Mouse (Mus musculus): ENCODE data around the gene Ttc23. TPM values are rescaled to one million over a fixed set of nuclear protein-coding genes. Genes with fewer than 3 reads are reported as not detected.

Gene Ttc23
- polyA plus RNA-seq, 1 experiment from 2014 or later, result 14.7 TPM

DNA sequence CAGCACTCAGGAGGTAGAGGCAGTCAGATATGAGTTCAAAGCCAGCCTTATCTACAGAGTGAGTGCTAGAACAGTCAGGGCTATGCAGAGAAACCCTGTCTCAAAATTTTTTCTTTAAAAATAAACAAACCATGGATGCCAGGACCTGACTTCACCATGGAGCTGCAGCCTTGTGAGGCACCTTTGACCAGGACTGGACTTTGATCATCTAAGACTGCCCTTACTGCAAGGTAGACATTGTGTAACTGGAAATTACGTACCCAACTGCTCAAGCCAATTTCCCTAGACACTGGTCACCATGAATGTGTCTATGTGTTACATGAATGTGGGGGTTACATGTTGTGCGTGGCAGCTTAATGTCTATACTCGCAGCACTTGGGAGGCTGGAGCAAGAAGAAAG is 13.0 kb upstream of the Ttc23 start:
- no peaks in the 10 kb centered on the region for H3K9me3 ChIP-seq (replicated peaks; ENCODE audit: control insufficient read depth, low read length)
- no peak overlapping the region for H3K27ac ChIP-seq (ENCODE audit: low read depth, low read length)
- no peaks in the 10 kb centered on the region for H3K4me1 ChIP-seq (ENCODE audit: control insufficient read depth, insufficient read depth, low read length)
- H3K36me3 ChIP-seq (ENCODE audit: control insufficient read depth, insufficient read depth, low read length), result peaks cover 6% of the 10 kb centered on the region; the same call in 1 of the 2 replicates
- no peaks in the 10 kb centered on the region for H3K27me3 ChIP-seq (replicated peaks; ENCODE audit: control insufficient read depth, insufficient read depth, low read length)
- ATAC-seq (no peak), DNase-seq (ENCODE audit: low spot score) (no peak)
- H3K4me2 ChIP-seq (ENCODE audit: low read length), result no peak overlapping the region
- WGBS, result 94% methylated on average over 3 of the region's 3 CpGs
- H3K4me3 ChIP-seq (ENCODE audit: low read depth, low read length), result no peak overlapping the region
- H3K9ac ChIP-seq (ENCODE audit: low read length), result no peak overlapping the region

DNA sequence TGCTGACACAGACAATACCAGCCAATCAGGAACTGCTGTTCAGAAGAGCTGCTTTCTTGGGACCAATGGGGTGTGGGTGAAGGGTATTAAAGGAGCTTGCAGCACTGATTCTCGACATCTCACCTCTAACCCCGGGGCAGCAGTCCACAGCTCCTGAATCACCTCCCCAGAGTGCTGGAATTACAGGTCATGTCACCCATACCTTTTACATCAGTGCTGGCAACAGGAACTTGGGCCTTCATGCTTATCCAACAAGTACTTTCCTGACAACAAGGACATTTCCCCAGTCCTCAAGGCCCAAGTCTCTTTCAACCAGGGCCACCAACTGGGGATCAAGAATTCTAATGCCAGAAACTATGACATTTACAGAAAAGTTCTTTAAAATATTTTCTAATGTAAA is 11.0 kb upstream of the Ttc23 start:
- H3K36me3 ChIP-seq (ENCODE audit: control insufficient read depth, insufficient read depth, low read length), result peaks cover 13% of the 10 kb centered on the region
- H3K27ac ChIP-seq (ENCODE audit: low read depth, low read length), result no peak overlapping the region
- H3K9me3 ChIP-seq (replicated peaks; ENCODE audit: control insufficient read depth, low read length), result no peaks in the 10 kb centered on the region
- H3K4me3 ChIP-seq (ENCODE audit: low read depth, low read length), result no peak overlapping the region
- no peak overlapping the region for H3K9ac ChIP-seq (ENCODE audit: low read length)
- no peaks in the 10 kb centered on the region for H3K27me3 ChIP-seq (replicated peaks; ENCODE audit: control insufficient read depth, insufficient read depth, low read length)
- WGBS, result 62% methylated on average over 2 of the region's 2 CpGs
- no peak for DNase-seq (ENCODE audit: low spot score)
- H3K4me1 ChIP-seq (ENCODE audit: control insufficient read depth, insufficient read depth, low read length), result no peaks in the 10 kb centered on the region
- H3K4me2 ChIP-seq (ENCODE audit: low read length), result no peak overlapping the region
- no peak for ATAC-seq

DNA sequence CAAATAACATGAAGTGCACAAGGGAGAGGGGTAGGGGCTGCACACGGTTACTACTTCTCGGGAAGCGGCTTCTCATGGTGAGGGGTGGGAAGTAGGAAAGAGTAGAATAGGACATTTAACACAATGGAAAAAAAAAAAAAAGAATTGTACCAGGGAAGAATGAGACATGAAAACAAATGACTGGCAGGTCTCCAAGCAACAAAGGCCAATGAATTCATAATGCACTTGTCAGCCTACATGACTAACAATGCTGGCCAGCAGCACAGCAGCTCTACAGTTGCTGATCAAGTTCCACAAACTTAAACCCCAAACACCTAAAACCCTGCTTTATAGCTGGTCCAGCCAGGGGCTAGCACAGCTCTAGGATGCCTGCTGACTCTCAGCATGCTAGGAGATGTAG is 8.2 kb upstream of the Ttc23 start:
- H3K9me3 ChIP-seq (replicated peaks; ENCODE audit: control insufficient read depth, low read length), result no peaks in the 10 kb centered on the region
- no peak overlapping the region for H3K27ac ChIP-seq (ENCODE audit: low read depth, low read length)
- DNase-seq (ENCODE audit: low spot score) (no peak), ATAC-seq (no peak)
- no peak overlapping the region for H3K4me3 ChIP-seq (ENCODE audit: low read depth, low read length)
- no peaks in the 10 kb centered on the region for H3K27me3 ChIP-seq (replicated peaks; ENCODE audit: control insufficient read depth, insufficient read depth, low read length)
- H3K4me2 ChIP-seq (ENCODE audit: low read length), result no peak overlapping the region
- WGBS, result 59% methylated on average over 3 of the region's 3 CpGs
- no peak overlapping the region for H3K9ac ChIP-seq (ENCODE audit: low read length)
- peaks cover 13% of the 10 kb centered on the region for H3K36me3 ChIP-seq (ENCODE audit: control insufficient read depth, insufficient read depth, low read length)
- H3K4me1 ChIP-seq (ENCODE audit: control insufficient read depth, insufficient read depth, low read length), result peaks cover under 1% of the 10 kb centered on the region; the same call in 1 of the 2 replicates

DNA sequence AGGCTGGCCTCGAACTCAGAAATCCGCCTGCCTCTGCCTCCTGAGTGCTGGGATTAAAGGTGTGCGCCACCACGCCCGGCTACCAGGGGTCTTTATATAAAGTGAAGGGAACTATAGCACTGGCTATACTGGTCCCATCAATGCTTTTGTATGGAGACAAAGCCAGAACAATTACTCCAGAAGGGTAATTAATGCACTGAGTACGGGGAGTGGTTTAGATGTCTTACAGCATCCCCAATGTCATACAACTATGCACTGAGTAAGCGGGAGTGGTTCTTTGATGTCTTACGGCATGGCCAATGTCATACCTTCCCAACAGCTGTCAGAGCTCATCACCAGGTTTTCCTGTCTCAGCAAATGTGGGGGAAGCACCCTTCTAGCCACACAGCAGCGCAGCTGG is 4.3 kb upstream of the Ttc23 start:
- no peak for ATAC-seq
- H3K27me3 ChIP-seq (replicated peaks; ENCODE audit: control insufficient read depth, insufficient read depth, low read length), result no peaks in the 10 kb centered on the region
- no peak overlapping the region for H3K27ac ChIP-seq (ENCODE audit: low read depth, low read length)
- no peak overlapping the region for H3K9ac ChIP-seq (ENCODE audit: low read length)
- H3K36me3 ChIP-seq (ENCODE audit: control insufficient read depth, insufficient read depth, low read length), result peaks cover 7% of the 10 kb centered on the region
- H3K9me3 ChIP-seq (replicated peaks; ENCODE audit: control insufficient read depth, low read length), result no peaks in the 10 kb centered on the region
- H3K4me1 ChIP-seq (ENCODE audit: control insufficient read depth, insufficient read depth, low read length), result peaks cover 11% of the 10 kb centered on the region; the same call in 1 of the 2 replicates
- H3K4me3 ChIP-seq (ENCODE audit: low read depth, low read length), result no peak overlapping the region
- DNase-seq (ENCODE audit: low spot score), result no peak
- 91% methylated on average over 9 of the region's 9 CpGs for WGBS
- H3K4me2 ChIP-seq (ENCODE audit: low read length), result no peak overlapping the region

DNA sequence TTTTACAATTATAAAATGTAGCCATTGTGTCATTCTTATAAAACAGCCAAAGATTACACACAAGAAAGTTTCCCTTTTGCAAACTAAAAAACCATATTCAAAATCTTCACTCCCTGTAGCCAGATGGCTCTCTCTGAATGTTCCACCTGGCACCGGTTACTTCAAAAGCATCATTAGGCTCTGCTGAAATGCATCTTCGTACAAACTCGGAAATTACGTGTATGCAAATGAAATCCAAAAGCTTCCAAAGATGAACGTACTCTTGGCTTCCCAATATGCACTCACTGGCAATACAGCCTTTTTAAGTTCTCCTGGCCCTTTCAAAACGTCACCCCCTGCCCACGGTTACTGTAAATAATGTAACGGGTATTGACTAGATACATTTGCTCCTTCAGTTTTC is 2.9 kb upstream of the Ttc23 start:
- ATAC-seq (no peak), DNase-seq (ENCODE audit: low spot score) (no peak)

DNA sequence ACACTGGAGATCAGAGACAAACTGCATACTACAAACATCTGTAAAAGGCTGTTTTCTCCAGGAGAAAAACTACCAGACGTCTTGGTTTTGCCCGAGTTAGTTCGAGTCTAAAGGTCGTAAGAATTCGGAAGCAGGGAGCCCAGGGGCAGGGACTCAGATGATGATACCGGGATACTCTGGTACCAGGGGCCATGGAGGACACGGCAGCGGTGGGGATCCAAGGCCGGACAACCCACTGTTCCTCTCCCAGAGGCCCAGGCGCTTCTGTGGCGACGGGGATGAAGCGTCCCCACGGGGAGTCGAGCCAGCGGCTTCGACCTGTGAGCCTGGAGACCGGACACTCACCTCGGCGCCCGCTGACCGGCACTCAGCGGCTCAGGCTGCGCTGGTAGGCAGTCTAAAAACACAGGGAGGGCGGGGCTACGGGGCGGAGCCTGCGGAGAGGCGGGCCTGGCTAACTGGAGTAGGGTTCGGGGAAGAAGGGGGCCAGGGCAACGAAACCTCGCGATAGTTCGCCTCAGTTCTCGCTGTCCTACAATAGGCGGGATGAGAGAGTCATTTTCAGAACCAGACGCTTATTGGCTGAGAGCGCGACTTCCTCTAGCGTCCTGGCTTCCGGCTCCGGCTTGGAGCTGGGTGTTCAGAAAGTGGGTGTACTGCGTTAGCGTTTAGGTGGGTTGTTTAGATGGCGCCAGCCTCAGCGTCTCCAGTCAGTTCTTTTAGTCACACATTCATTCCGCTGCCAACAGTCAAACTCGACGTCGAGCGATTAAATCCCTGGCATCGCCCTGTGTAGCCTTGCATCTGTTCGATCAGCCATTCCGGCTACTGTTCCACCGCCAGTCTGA is 2.2 kb upstream of the Ttc23 start, which contains the start of gene Lrrc28:
Gene Lrrc28 (minus strand): TSS at position 436 of the 848 bp plus-strand sequence.
- H3K27me3 ChIP-seq (replicated peaks; ENCODE audit: control insufficient read depth, insufficient read depth, low read length), result no peaks in the 10 kb centered on the region
- peak within 1 kb of the TSS; percentile 90 for H3K27ac ChIP-seq (ENCODE audit: low read depth, low read length)
- under 1% methylated on average over 55 of the region's 55 CpGs for whole genome bisulfite sequencing
- H3K36me3 ChIP-seq (ENCODE audit: control insufficient read depth, insufficient read depth, low read length), result peaks cover 7% of the 10 kb centered on the region
- peak within 1 kb of the TSS; percentile 76 for H3K4me3 ChIP-seq (ENCODE audit: low read depth, low read length)
- peaks cover 13% of the 10 kb centered on the region; the same call in 1 of the 2 replicates for H3K4me1 ChIP-seq (ENCODE audit: control insufficient read depth, insufficient read depth, low read length)
- H3K9ac ChIP-seq (ENCODE audit: low read length), result peak within 1 kb of the TSS; percentile 87
- H3K4me2 ChIP-seq (ENCODE audit: low read length), result peak within 1 kb of the TSS; percentile 68
- no peaks in the 10 kb centered on the region for H3K9me3 ChIP-seq (replicated peaks; ENCODE audit: control insufficient read depth, low read length)
- ATAC-seq (peak; percentile 99), DNase-seq (ENCODE audit: low spot score) (peak; percentile 100)

More for the DNA sequence above, 2.9 kb upstream of the Ttc23 start:
- Histone ChIP-seq H3K27me3 (replicated peaks; ENCODE audit: control insufficient read depth, insufficient read depth, low read length) (no peaks in the 10 kb centered on the region), H3K36me3 (ENCODE audit: control insufficient read depth, insufficient read depth, low read length) (peaks cover 7% of the 10 kb centered on the region), H3K9ac (ENCODE audit: low read length) (peak overlapping the region; percentile 80), H3K4me1 (ENCODE audit: control insufficient read depth, insufficient read depth, low read length) (peaks cover 11% of the 10 kb centered on the region; the same call in 1 of the 2 replicates), H3K4me2 (ENCODE audit: low read length) (peak overlapping the region; percentile 58), H3K27ac (ENCODE audit: low read depth, low read length) (no peak overlapping the region), H3K4me3 (ENCODE audit: low read depth, low read length) (peak overlapping the region; percentile 76), H3K9me3 (replicated peaks; ENCODE audit: control insufficient read depth, low read length) (no peaks in the 10 kb centered on the region)
- WGBS, result 38% methylated on average over 8 of the region's 8 CpGs

DNA sequence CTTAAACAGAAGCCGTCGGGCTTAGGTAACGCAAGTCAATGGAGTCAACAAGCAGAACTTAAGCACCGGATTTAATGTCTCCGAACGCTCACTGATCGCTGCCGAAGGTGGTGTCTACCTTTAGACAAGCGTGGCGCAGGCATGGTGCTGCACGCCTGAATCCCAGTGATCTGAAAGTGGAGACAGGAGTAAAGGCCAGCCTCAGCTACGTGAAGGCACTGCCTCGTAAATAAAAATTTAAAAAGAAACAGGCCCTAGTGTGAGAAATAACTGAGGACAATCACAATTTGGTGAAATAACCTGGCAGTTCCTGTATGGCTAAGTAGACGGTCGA is 1.6 kb upstream of the Ttc23 start:
- Histone ChIP-seq H3K36me3 (ENCODE audit: control insufficient read depth, insufficient read depth, low read length) (peaks cover 3% of the 10 kb centered on the region), H3K4me1 (ENCODE audit: control insufficient read depth, insufficient read depth, low read length) (peaks cover 13% of the 10 kb centered on the region; the same call in 1 of the 2 replicates), H3K4me2 (ENCODE audit: low read length) (peak overlapping the region; percentile 68), H3K27me3 (replicated peaks; ENCODE audit: control insufficient read depth, insufficient read depth, low read length) (no peaks in the 10 kb centered on the region), H3K27ac (ENCODE audit: low read depth, low read length) (peak overlapping the region; percentile 90), H3K9me3 (replicated peaks; ENCODE audit: control insufficient read depth, low read length) (no peaks in the 10 kb centered on the region), H3K9ac (ENCODE audit: low read length) (peak overlapping the region; percentile 87), H3K4me3 (ENCODE audit: low read depth, low read length) (peak overlapping the region; percentile 76)
- no peak for DNase-seq (ENCODE audit: low spot score)
- no peak for ATAC-seq
- under 1% methylated on average over 15 of the region's 15 CpGs for WGBS

DNA sequence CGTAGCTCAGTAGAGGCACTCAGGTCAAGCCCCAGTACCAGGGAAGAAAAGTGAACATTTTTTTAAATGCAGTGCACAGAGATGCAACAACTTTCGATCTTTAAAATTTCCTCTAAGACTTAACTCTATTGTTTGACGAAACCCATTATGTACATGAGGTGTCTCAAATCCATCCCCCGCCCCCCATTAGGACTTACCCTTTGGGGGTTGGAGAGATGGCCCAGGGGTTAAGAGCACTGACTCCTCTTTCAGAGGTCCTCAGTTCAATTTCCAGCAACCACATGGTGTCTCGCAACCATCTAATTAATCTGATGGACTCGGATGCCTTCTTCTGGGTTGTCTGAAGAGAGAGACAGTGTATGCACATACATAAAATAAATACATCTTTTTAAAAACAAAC is 1.1 kb upstream of the Ttc23 start:
- Histone ChIP-seq H3K27me3 (replicated peaks; ENCODE audit: control insufficient read depth, insufficient read depth, low read length) (no peaks in the 10 kb centered on the region), H3K4me1 (ENCODE audit: control insufficient read depth, insufficient read depth, low read length) (peaks cover 13% of the 10 kb centered on the region; the same call in 1 of the 2 replicates), H3K36me3 (ENCODE audit: control insufficient read depth, insufficient read depth, low read length) (no peaks in the 10 kb centered on the region), H3K9me3 (replicated peaks; ENCODE audit: control insufficient read depth, low read length) (no peaks in the 10 kb centered on the region), H3K4me3 (ENCODE audit: low read depth, low read length) (peak overlapping the region; percentile 76), H3K4me2 (ENCODE audit: low read length) (peak overlapping the region; percentile 68), H3K9ac (ENCODE audit: low read length) (peak overlapping the region; percentile 87), H3K27ac (ENCODE audit: low read depth, low read length) (peak overlapping the region; percentile 90; the same call in 1 of the 2 replicates)
- no peak for DNase-seq (ENCODE audit: low spot score)
- ATAC-seq, result no peak
- WGBS, result 2% methylated on average over 6 of the region's 6 CpGs

DNA sequence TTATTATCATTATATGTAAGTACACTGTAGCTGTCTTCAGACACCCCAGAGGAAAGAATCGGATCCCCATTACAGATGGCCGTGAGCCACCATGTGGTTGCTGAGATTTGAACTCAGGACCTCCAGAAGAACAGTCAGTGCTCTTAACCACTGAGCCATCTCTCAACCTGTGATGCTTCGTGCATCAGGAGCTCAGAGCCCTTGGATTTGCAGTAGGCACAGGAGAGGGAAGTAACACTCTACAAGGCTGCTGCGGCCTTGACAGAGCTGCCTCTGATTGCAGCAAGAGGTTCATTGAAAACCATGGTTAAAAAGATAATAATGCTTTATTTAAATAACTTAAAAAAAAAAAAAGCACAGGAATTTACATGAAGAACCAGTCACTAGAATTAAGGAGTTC is 1.2 kb downstream of the Ttc23 start:
- no peak for DNase-seq (ENCODE audit: low spot score)
- WGBS, result 72% methylated on average over 4 of the region's 4 CpGs
- Histone ChIP-seq H3K9ac (ENCODE audit: low read length) (no peak overlapping the region; the same call in 1 of the 2 replicates), H3K4me1 (ENCODE audit: control insufficient read depth, insufficient read depth, low read length) (peaks cover 13% of the 10 kb centered on the region; the same call in 1 of the 2 replicates), H3K4me3 (ENCODE audit: low read depth, low read length) (peak overlapping the region; percentile 34; the same call in 1 of the 2 replicates), H3K27ac (ENCODE audit: low read depth, low read length) (no peak overlapping the region), H3K4me2 (ENCODE audit: low read length) (peak overlapping the region; percentile 44), H3K9me3 (replicated peaks; ENCODE audit: control insufficient read depth, low read length) (no peaks in the 10 kb centered on the region), H3K27me3 (replicated peaks; ENCODE audit: control insufficient read depth, insufficient read depth, low read length) (no peaks in the 10 kb centered on the region), H3K36me3 (ENCODE audit: control insufficient read depth, insufficient read depth, low read length) (no peaks in the 10 kb centered on the region)
- ATAC-seq, result no peak
